Mouse (Mus musculus): ENCODE measurements around the gene Kif3c.

DNA sequence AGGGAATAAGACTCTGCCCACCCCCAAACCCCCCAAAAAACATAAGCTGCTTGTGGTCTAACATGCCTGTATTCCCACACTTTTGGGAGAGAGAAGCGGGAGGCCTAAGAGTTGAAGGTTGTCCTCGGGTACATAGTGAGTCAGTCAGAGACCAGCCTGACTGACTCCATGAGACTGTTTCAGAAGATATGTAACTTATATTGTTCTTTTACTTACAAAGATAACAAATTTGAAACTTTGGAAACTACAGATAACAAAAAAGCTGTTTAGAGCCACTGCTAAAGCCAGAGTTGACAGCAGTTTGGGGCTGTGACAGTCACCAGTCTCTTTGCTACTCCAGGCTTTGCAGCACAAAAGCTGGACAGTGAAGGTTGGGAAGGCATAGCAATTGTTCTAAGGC lies 39.7 kb upstream of the Kif3c start:
- TF ChIP-seq CTCF (IDR thresholded peaks at IDR 0.05; ENCODE audit: extremely low read depth, insufficient read length, insufficient replicate concordance, low read depth, low read length) (no peak), POLR2A (IDR thresholded peaks at IDR 0.05; ENCODE audit: low read depth, low read length) (no peak)
